Mouse (Mus musculus) lung, embryonic 14.5 days (tissue): ENCODE measurements around the gene Slc5a9. TPM values are rescaled to one million over a fixed set of nuclear protein-coding genes. Genes with fewer than 3 reads are reported as not detected.

Experiments used
- ATAC-seq: fragments of 200-750 bp; cut with Nextera tagmentation; 2 replicates; pipeline ENCODE4 v1.8.0; 2017; ENCODE audit warnings: mild to moderate bottlenecking, moderate TSS enrichment, moderate library complexity; ENCODE audit not compliant: insufficient read depth
- DNase-seq: peaks from one replicate; pipeline ENCODE4 v3.0.0-alpha.2; 2015
- H3K27ac ChIP-seq: fragments of 300-500 bp; sonication (generic); 2 replicates; pipeline ENCODE4 v1.5.1; 2014; ENCODE audit warnings: low read depth, mild to moderate bottlenecking, moderate library complexity
- H3K27me3 ChIP-seq: fragments of 300-500 bp; sonication (generic); 2 replicates; pipeline ENCODE4 v1.6.1; 2014; ENCODE audit warnings: low read length, control low read depth; ENCODE audit not compliant: insufficient read depth
- H3K36me3 ChIP-seq: fragments of 300-500 bp; sonication (generic); 2 replicates; pipeline ENCODE4 v1.6.1; 2014; ENCODE audit warnings: control low read depth; ENCODE audit not compliant: insufficient read depth
- H3K4me1 ChIP-seq: fragments of 300-500 bp; sonication (generic); 2 replicates; pipeline ENCODE4 v1.6.1; 2014; ENCODE audit warnings: antibody characterized with exemption, control low read depth; ENCODE audit not compliant: insufficient read depth
- H3K4me2 ChIP-seq: fragments of 300-500 bp; sonication (generic); 2 replicates; pipeline ENCODE4 v1.6.1; 2014; ENCODE audit warnings: mild to moderate bottlenecking
- H3K4me3 ChIP-seq: fragments of 300-500 bp; sonication (generic); 2 replicates; pipeline ENCODE4 v1.5.1; 2014; ENCODE audit warnings: low read depth, low read length
- H3K9ac ChIP-seq: fragments of 300-500 bp; sonication (generic); 2 replicates; pipeline ENCODE4 v1.6.1; 2014
- H3K9me3 ChIP-seq: fragments of 300-500 bp; sonication (generic); 2 replicates; pipeline ENCODE4 v1.6.1; 2016; ENCODE audit warnings: low read depth, low read length, control low read depth
- CTCF ChIP-seq: IDR thresholded peaks from 2 replicates; pipeline ENCODE4 v1.5.1; 2016; ENCODE audit warnings: antibody characterized with exemption, low read depth
- WGBS: fragments of 180-500 bp; shearing (Covaris S2); extraction: QIAGEN DNeasy Blood & Tissue Kit; methylation state at CpG from one replicate; pipeline ENCODE4 v1.1.7; 2014; 5-methylcytosine and 5-hydroxymethylcytosine counted together
- polyA plus RNA-seq: library from polyadenylated mRNA; unstranded; fragments of >200 nt; fragmentation: Nextera tagmentation; extraction: Ambion mirVana; gene quantifications from 2 replicates; pipeline ENCODE4 v1.2.1, GENCODE M21; 2014

The Slc5a9 gene
- polyA plus RNA-seq, 1 experiment from 2014 or later, result not detected

DNA sequence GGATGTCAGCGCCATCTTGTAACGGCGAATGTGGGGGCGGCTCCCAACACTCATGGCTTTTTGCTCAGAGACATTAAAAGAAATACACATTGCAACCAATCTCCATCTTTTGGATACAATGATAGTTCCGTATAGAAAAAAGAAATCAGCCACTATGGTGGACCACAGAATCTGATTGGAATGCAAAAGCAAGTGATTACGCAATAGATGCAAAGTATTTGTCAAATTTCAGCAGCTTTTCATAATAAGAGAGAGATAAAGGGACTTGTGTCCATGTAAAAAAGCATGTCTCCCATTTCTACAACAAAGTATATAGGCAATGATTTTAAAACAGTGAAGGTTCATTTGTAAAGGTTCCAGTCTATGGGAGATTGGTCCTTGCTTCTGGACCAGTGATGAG is 63.8 kb downstream of the Slc5a9 start:
- no peak for TF ChIP-seq CTCF
- Histone ChIP-seq H3K4me2 (no peak overlapping the region), H3K4me3 (no peak overlapping the region), H3K36me3 (no peaks in the 10 kb centered on the region), H3K27me3 (no peaks in the 10 kb centered on the region), H3K9ac (no peak overlapping the region), H3K4me1 (no peaks in the 10 kb centered on the region), H3K9me3 (no peaks in the 10 kb centered on the region), H3K27ac (no peak overlapping the region)
- WGBS, result 94% methylated on average over 6 of the region's 6 CpGs
- DNase-seq (no peak), ATAC-seq (no peak)

Other genes with a start within 250 kb of the Slc5a9 start
- gene Spata6, start 182.9 kb downstream of the Slc5a9 start, polyA plus RNA-seq, result 29.6 and 30.4 TPM in 2 replicates
- not detected in 2 replicates for gene Skint8, start 16.5 kb upstream of the Slc5a9 start, polyA plus RNA-seq
- not detected in 2 replicates for gene Skint7, start 70.0 kb upstream of the Slc5a9 start, polyA plus RNA-seq
- not detected in 2 replicates for gene Skint1, start 103.4 kb upstream of the Slc5a9 start, polyA plus RNA-seq
- gene Skint4, start 169.1 kb upstream of the Slc5a9 start, polyA plus RNA-seq, result not detected in 2 replicates